Mouse (Mus musculus) activated CD4-positive, CD25-positive, alpha-beta regulatory T cell, adult 4 months (primary cell): Measurements from ENCODE around the gene Gdpd2. TPM values are rescaled to one million over a fixed set of nuclear protein-coding genes. Genes with fewer than 3 reads are reported as not detected.
A peak's percentile ranks its signal among the peaks of the same experiment; 100 is the strongest.

Experiments
- ATAC-seq: one replicate; pipeline ENCODE4 v1.8.0; 2017
- polyA plus RNA-seq, 2 experiments: library from polyadenylated mRNA; unstranded; fragments of 100-300 nt; shearing (Covaris generic); gene quantifications; one replicate each; pipeline ENCODE4 v1.2.1; 2017

Gdpd2 gene
- polyA plus RNA-seq = not detected

- no peak for ATAC-seq
Observed at GRCm38 (mm10) chrX:100729665-100730188, at the start of gene Gdpd2. Gene Gdpd2, plus strand, starts transcription at chrX:100729873.

- no peak for ATAC-seq
Observed at GRCm38 (mm10) chrX:100686527-100686926, 43.1 kb upstream of the Gdpd2 start.

- ATAC-seq = no peak
Observed at GRCm38 (mm10) chrX:100687360-100688032, 42.2 kb upstream of the Gdpd2 start.

GRCm38 (mm10) chrX:100688033-100688370 lies 41.7 kb upstream of the Gdpd2 start:
- no peak for ATAC-seq

- ATAC-seq = no peak
Observed at GRCm38 (mm10) chrX:100696776-100697175, 32.9 kb upstream of the Gdpd2 start.

GRCm38 (mm10) chrX:100708032-100708431 lies 21.6 kb upstream of the Gdpd2 start:
- no peak for ATAC-seq

GRCm38 (mm10) chrX:100716173-100716572 lies 13.5 kb upstream of the Gdpd2 start:
- no peak for ATAC-seq

GRCm38 (mm10) chrX:100728947-100729346 lies 726 bp upstream of the Gdpd2 start:
- ATAC-seq = no peak

GRCm38 (mm10) chrX:100730266-100730665 lies 593 bp downstream of the Gdpd2 start:
- ATAC-seq = no peak

GRCm38 (mm10) chrX:100734359-100734758 lies 4.7 kb downstream of the Gdpd2 start:
- ATAC-seq = no peak

- ATAC-seq = no peak
Observed at GRCm38 (mm10) chrX:100738918-100739317, 9.2 kb downstream of the Gdpd2 start.

GRCm38 (mm10) chrX:100739443-100739842 lies 9.8 kb downstream of the Gdpd2 start:
- ATAC-seq = no peak

GRCm38 (mm10) chrX:100740785-100741184 lies 11.1 kb downstream of the Gdpd2 start:
- ATAC-seq = no peak

GRCm38 (mm10) chrX:100741940-100742339 lies 12.3 kb downstream of the Gdpd2 start:
- no peak for ATAC-seq

- no peak for ATAC-seq
Observed at GRCm38 (mm10) chrX:100765855-100766254, 36.2 kb downstream of the Gdpd2 start.

- peak; percentile 62 for ATAC-seq
Observed at GRCm38 (mm10) chrX:100767181-100767884, 37.7 kb downstream of the Gdpd2 start, which contains the start of gene Dlg3. Gene Dlg3, plus strand, starts transcription at chrX:100767722.

- peak; percentile 34 for ATAC-seq
Observed at GRCm38 (mm10) chrX:100767885-100768626, 38.4 kb downstream of the Gdpd2 start.

- no peak for ATAC-seq
Observed at GRCm38 (mm10) chrX:100769281-100769680, 39.6 kb downstream of the Gdpd2 start.

- ATAC-seq = peak; percentile 64
Observed at GRCm38 (mm10) chrX:100774341-100774811, 44.7 kb downstream of the Gdpd2 start.

- ATAC-seq = no peak
Observed at GRCm38 (mm10) chrX:100775405-100775804, 45.7 kb downstream of the Gdpd2 start.

GRCm38 (mm10) chrX:100776494-100776893 lies 46.8 kb downstream of the Gdpd2 start:
- no peak for ATAC-seq

- peak; percentile 86 for ATAC-seq
Observed at GRCm38 (mm10) chrX:100776985-100777654, 47.4 kb downstream of the Gdpd2 start.
